Mouse (Mus musculus): ENCODE results near the gene Mthfr. TPM values are rescaled to one million over a fixed set of nuclear protein-coding genes. Genes with fewer than 3 reads are reported as not detected.

Mthfr gene
- polyA plus RNA-seq, 1 experiment from 2014 or later: 16.6 TPM

DNA sequence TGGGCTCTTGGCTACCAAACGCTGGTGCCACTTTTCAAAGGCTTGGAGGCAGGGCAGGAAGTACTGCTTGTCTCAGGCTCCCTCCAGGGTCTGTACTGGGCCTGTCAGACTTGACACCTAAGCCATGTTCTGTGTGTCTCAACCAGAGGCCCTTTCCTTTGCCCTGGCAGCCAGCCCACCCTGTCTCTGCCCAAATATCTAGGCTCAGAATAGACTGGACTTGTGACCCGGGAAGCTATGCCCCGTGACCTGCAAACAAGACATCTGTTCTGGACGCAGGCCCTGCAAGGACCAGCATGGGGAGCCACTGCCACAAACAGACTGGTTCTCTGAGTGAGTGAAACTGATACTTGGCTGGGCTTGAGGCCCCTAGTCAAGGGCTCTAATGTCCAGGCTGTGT lies 17.9 kb downstream of the Mthfr start:
- peaks cover 53% of the 10 kb centered on the region for H3K36me3 ChIP-seq
- H3K9ac ChIP-seq (replicated peaks): no peak overlapping the region
- H3K27me3 ChIP-seq: no peaks in the 10 kb centered on the region
- H3K4me1 ChIP-seq: 0 out of 2 replicates have a peak, but pooled peaks cover 4% of the 10 kb centered on the region
- H3K4me3 ChIP-seq: no peak overlapping the region
- ATAC-seq (replicated peaks): no peak
- no peaks in the 10 kb centered on the region for H3K9me3 ChIP-seq
- no peak overlapping the region for H3K27ac ChIP-seq (replicated peaks)
- no peak overlapping the region for H3K4me2 ChIP-seq (replicated peaks)
- 93% methylated on average over 4 of the region's 4 CpGs for WGBS

DNA sequence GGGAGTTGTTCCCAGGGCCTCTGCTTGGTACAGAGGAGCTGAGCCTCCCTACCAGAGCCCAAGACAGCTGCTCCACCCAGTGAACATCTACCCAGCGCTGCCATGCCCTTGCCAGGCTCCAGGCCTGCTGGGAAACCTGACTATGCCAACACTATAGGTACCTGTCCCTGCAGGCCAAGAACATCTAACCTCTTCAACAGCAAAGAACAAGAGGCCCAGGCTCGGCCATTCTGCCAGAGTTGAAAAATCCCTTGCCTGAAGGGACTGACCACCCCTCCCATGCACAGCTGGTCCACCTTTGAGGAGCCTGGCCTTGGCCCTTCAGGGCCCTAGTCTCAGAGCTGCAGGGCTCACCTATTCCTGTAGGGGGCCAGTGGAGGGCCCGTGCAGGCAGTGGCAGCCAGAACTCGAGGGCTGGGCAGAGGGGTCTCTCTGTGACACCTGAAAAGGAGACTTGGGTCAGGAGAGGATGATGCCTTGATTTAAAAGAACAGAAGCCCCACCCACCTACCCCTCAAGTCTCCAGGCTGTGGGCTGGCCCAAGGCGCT lies 18.9 kb downstream of the Mthfr start:
- Histone ChIP-seq H3K4me1 (0 out of 2 replicates have a peak, but pooled peaks cover 4% of the 10 kb centered on the region), H3K9ac (replicated peaks) (no peak overlapping the region), H3K4me3 (no peak overlapping the region), H3K9me3 (no peaks in the 10 kb centered on the region), H3K27me3 (no peaks in the 10 kb centered on the region), H3K36me3 (peaks cover 45% of the 10 kb centered on the region), H3K27ac (replicated peaks) (no peak overlapping the region), H3K4me2 (replicated peaks) (no peak overlapping the region)
- WGBS: 55% methylated on average over 5 of the region's 5 CpGs
- ATAC-seq (replicated peaks): no peak

DNA sequence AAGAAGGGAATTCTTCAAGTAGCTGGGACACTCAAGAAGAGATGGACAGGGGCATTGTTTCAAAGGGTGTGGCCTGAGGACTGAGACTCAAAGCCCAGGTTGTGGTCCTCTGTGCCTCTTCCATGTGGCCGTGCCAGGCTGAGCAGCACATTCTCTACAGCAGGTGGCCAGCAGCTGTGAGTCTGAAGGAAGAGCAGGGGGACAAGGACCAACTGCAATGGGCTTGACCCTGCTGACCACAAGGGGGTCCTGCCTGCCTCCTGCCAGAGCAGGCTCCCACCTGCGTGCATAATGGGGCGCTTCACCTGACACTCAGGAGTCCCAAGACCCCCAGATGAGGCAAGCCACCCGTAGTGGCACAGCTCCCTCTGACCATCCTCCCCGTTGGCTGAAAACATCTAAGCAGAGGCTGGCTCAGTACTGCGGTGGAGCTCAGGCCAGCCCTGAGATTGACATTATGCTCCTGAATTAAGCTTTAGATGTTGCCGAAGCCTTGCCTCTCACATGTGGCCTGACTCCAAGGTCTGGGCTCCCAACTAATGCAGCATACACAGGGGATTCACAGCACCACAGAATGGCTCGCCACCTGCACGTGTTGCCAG lies 19.4 kb downstream of the Mthfr start:
- 0 out of 2 replicates have a peak, but pooled peaks cover 4% of the 10 kb centered on the region for H3K4me1 ChIP-seq
- H3K36me3 ChIP-seq: peaks cover 41% of the 10 kb centered on the region
- no peak overlapping the region for H3K4me2 ChIP-seq (replicated peaks)
- peak overlapping the region; percentile 42 for H3K27ac ChIP-seq (replicated peaks)
- no peaks in the 10 kb centered on the region for H3K27me3 ChIP-seq
- ATAC-seq (replicated peaks): no peak
- no peak overlapping the region for H3K9ac ChIP-seq (replicated peaks)
- WGBS: 87% methylated on average over 9 of the region's 9 CpGs
- no peak overlapping the region for H3K4me3 ChIP-seq
- no peaks in the 10 kb centered on the region for H3K9me3 ChIP-seq

DNA sequence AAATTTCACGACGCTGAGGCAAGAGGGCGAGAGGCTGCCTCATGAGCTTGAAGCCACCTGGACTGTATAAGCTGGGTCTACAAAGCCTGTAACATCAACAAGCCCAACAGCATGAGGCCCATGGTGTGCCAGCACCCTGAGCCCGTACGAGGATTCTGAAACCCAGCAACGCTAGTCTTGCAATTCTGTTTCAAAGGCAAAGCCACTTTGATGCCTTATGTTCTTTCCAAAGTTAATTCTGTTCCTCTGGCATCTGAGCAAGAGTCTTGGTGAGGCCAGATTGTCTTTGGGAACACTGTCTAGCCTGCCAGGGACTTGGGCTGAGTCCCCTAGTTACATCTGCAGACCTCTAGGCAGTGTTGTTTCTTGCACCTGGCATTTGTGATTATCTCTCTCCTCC lies 20.1 kb downstream of the Mthfr start:
- H3K36me3 ChIP-seq: peaks cover 34% of the 10 kb centered on the region

DNA sequence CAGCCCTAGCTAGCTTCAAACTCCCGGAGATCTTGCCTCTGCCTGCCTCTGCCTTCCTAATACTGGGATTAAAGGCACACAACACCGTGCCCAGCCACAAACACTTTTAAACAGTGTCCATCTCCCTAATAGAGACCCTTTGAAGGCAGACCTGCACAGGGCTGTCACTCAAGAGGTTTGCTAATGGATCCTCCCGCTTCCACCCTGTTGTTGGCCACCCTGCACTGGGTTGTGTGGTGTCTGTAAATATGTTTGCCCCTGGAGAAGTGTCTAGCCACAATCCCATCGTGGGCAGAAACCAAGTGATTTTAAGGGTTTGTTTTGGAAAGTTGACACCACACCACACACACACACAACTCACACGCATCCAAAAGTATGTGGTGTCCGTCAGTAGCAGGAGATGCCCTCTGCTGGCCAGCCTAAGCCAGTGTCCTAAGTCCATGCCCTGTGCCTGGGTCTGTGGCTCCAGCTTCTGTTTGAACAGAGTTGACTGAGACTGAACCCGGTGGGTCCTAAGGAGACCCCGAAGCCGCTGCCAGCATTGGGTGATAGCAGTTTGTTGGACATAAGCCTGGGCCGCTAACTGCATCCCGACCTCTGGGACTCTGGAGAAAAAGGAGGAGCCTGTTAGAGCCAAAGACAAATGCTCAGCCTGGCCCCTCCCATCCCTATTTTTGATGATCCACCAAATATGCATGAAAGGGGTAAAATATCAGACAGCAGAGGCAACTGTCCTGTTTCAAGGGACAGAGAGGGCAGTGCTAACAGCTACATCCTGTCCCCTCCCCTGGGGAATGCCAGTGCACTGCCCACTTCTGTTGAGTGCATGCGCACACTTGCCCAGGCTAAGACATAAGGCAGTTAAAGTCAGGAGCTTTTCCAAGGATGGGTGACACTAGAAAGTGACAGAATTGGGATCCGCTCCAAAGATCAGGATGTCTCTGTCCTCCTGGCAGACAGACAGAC lies 21.5 kb downstream of the Mthfr start:
- Histone ChIP-seq H3K4me1 (0 out of 2 replicates have a peak, but pooled peaks cover 4% of the 10 kb centered on the region), H3K4me2 (replicated peaks) (no peak overlapping the region), H3K9me3 (no peaks in the 10 kb centered on the region), H3K36me3 (peaks cover 25% of the 10 kb centered on the region), H3K9ac (replicated peaks) (no peak overlapping the region), H3K27ac (replicated peaks) (no peak overlapping the region), H3K27me3 (no peaks in the 10 kb centered on the region), H3K4me3 (no peak overlapping the region)
- ATAC-seq (replicated peaks): 0 out of 2 replicates have a peak, but pooled peaks have one; percentile 29
- WGBS: 52% methylated on average over 13 of the region's 13 CpGs

More for the DNA sequence above, 20.1 kb downstream of the Mthfr start:
- Histone ChIP-seq H3K27me3 (no peaks in the 10 kb centered on the region), H3K4me2 (replicated peaks) (no peak overlapping the region), H3K4me1 (0 out of 2 replicates have a peak, but pooled peaks cover 4% of the 10 kb centered on the region), H3K27ac (replicated peaks) (peak overlapping the region; percentile 42; the same call in 1 of the 2 replicates), H3K4me3 (no peak overlapping the region), H3K9me3 (no peaks in the 10 kb centered on the region), H3K9ac (replicated peaks) (no peak overlapping the region)
- WGBS: 81% methylated on average over 6 of the region's 6 CpGs
- ATAC-seq (replicated peaks): no peak

DNA sequence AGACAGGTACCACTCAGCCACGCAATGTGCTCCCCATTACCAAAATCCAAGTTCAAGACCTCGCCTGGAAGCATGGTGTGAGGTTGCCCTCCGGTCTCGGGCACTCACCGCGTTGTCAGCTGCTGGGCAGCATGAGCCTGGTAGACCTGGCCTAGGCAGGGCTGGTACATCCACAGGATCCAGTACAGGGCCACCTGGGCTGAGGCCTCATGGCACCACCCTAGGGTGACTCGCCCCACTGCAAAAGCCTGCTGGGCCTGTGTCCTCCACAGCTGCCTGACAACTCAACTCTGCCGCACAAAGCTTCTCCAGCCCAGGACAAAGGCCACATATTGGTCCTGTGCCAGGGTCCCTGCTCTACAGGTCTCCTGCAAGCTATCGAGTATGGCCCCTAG lies 22.2 kb downstream of the Mthfr start:
- Histone ChIP-seq H3K9ac (replicated peaks) (no peak overlapping the region), H3K27ac (replicated peaks) (no peak overlapping the region), H3K36me3 (peaks cover 18% of the 10 kb centered on the region), H3K4me1 (0 out of 2 replicates have a peak, but pooled peaks cover 4% of the 10 kb centered on the region), H3K9me3 (no peaks in the 10 kb centered on the region), H3K27me3 (no peaks in the 10 kb centered on the region), H3K4me2 (replicated peaks) (no peak overlapping the region), H3K4me3 (no peak overlapping the region)
- no peak for ATAC-seq (replicated peaks)
- 91% methylated on average over 9 of the region's 9 CpGs for WGBS

DNA sequence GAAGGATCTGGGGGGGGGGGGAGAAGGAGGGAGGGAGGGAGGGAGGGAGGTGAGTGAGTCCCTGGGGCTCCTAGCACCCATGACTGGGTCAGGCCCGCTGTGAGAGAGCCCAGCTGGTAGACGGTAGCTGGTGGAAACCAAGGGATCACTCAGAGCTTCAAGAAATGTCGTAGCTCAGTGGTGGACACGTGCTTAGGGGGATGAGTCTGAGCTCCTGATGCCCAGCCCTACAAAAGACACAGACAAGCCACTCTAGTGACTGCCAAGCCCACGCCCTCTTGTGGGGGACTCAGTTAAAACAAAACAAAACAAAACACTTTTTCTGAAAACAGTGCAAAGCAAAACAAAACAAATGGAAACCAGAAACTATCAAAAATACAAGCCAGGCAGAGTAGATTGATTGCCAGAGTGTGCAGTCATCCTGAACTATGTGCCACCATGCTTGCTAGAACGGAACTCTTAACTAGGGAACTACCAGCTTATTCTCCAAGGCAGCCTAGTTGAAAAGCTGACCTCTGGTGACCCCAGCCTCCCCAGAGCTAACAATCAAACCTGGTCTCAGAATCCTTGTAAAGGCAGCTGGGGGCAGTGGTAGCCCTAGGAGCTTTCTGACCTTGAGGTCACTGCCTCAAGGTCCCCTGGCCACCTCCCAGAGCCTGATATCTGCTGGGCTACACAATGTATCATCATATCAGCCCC lies 27.0 kb downstream of the Mthfr start:
- Histone ChIP-seq H3K4me3 (no peak overlapping the region), H3K36me3 (no peaks in the 10 kb centered on the region), H3K27ac (replicated peaks) (no peak overlapping the region), H3K9me3 (no peaks in the 10 kb centered on the region), H3K4me2 (replicated peaks) (no peak overlapping the region), H3K27me3 (no peaks in the 10 kb centered on the region), H3K9ac (replicated peaks) (no peak overlapping the region), H3K4me1 (no peaks in the 10 kb centered on the region)
- 38% methylated on average over 6 of the region's 6 CpGs for WGBS
- ATAC-seq (replicated peaks): no peak

DNA sequence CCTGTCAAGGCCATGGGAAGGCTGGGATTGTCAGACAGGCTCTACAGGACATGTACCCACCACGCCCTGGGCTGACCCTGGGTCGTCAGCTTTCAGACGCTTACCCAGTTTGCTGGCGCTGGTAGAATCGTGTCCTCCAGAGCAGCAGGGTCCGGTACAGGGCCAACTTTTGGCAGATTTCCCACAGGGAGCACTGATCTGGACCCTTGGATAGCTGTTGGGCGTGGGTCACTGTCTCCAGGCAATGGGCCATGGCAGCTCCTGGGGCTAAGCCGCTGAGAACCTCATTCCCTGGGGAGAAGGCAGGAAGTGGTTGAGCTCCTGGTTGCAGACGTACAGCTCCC lies 27.5 kb downstream of the Mthfr start:
- WGBS: 58% methylated on average over 9 of the region's 9 CpGs
- ATAC-seq (replicated peaks): no peak
- no peaks in the 10 kb centered on the region for H3K4me1 ChIP-seq

DNA sequence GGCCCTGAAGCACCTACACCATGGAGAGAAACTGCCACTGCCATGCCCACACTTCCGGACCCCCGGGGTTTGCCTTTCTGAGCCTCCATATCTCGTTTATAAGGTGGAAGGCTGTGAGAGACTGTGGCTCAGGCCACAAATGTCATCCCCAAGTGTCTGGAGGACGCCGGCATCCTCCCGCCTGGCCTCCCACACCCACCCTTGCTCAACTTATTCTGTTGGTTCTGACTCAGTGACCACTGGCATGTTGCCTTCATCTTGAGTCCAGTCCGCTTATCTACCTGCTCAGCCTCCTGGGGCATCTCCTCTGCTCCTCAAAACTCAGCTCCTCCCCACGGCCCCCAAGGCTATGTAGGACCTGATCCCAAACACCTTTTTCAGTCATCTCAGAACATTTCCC lies 28.5 kb downstream of the Mthfr start:
- Histone ChIP-seq H3K27ac (replicated peaks) (no peak overlapping the region), H3K36me3 (no peaks in the 10 kb centered on the region), H3K4me2 (replicated peaks) (no peak overlapping the region), H3K4me1 (no peaks in the 10 kb centered on the region), H3K4me3 (no peak overlapping the region), H3K9ac (replicated peaks) (no peak overlapping the region), H3K27me3 (no peaks in the 10 kb centered on the region), H3K9me3 (no peaks in the 10 kb centered on the region)
- no peak for ATAC-seq (replicated peaks)
- WGBS: 92% methylated on average over 8 of the region's 8 CpGs

More for the DNA sequence above, 27.5 kb downstream of the Mthfr start:
- H3K27me3 ChIP-seq: no peaks in the 10 kb centered on the region
- no peaks in the 10 kb centered on the region for H3K36me3 ChIP-seq
- no peak overlapping the region for H3K4me2 ChIP-seq (replicated peaks)
- no peak overlapping the region for H3K4me3 ChIP-seq
- H3K27ac ChIP-seq (replicated peaks): no peak overlapping the region
- H3K9ac ChIP-seq (replicated peaks): no peak overlapping the region
- H3K9me3 ChIP-seq: no peaks in the 10 kb centered on the region

DNA sequence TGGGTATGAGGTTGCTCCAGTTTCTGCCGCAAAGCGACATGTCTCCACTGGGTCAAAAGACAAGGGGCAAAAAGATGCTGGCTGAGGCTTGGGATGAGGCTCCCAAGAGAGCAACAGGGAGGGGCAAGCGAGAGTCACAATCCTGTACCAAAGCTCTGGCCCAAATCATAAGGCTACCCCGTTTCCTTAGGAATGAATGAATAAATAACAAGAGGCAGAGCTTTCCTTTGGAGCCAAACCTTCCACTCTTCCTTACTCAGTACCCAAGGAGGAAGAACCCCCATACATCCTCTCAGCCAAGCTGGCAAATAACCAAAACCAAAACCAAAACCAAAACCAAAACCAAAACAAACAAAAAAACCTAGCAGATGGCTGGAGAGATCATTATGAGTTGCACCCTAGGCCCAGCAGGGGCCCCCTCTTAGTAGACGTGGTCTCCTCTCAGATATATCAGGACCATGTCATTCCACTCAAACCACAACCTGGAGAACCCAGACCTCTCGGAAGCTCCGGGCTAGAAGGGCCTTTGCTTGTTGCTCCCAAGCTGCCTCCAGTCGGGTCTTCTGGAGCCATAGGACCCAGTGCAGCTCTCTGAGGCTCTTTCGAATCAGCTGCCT lies 30.8 kb downstream of the Mthfr start:
- H3K9ac ChIP-seq (replicated peaks): no peak overlapping the region
- no peaks in the 10 kb centered on the region for H3K36me3 ChIP-seq
- H3K4me3 ChIP-seq: no peak overlapping the region
- no peak for ATAC-seq (replicated peaks)
- H3K9me3 ChIP-seq: no peaks in the 10 kb centered on the region
- no peak overlapping the region for H3K27ac ChIP-seq (replicated peaks)
- H3K27me3 ChIP-seq: no peaks in the 10 kb centered on the region
- no peak overlapping the region for H3K4me2 ChIP-seq (replicated peaks)
- WGBS: 82% methylated on average over 9 of the region's 9 CpGs
- no peaks in the 10 kb centered on the region for H3K4me1 ChIP-seq

DNA sequence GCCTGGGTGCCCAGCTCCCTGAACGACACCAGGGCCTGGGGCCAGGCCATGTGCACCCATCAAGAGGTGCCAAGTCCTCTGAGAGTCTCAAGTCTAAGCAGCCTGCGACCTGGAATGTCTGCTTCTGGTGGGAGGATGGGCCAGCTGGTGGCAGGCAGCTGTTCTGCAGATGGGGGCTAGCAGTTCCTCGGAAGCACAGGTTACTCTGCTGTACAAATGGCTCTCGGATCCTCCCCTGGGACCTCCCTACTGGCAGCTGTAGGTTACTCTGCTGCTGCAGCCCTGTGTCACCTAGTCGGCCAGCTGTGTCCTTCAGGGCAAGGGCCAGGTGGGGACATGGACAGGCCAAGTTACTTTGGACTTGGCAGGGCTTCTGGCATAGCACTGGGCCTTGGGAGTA lies 32.6 kb downstream of the Mthfr start:
- no peak for ATAC-seq (replicated peaks)

More for the DNA sequence above, 32.6 kb downstream of the Mthfr start:
- no peak overlapping the region for H3K4me3 ChIP-seq
- no peaks in the 10 kb centered on the region for H3K9me3 ChIP-seq
- no peaks in the 10 kb centered on the region for H3K27me3 ChIP-seq
- H3K27ac ChIP-seq (replicated peaks): no peak overlapping the region
- H3K9ac ChIP-seq (replicated peaks): no peak overlapping the region
- H3K36me3 ChIP-seq: no peaks in the 10 kb centered on the region
- WGBS: 71% methylated on average over 5 of the region's 5 CpGs
- no peak overlapping the region for H3K4me2 ChIP-seq (replicated peaks)
- H3K4me1 ChIP-seq: peaks cover 4% of the 10 kb centered on the region
